Mouse (Mus musculus) mature B cell (primary cell): ENCODE results near the gene Zfp85.
"Not testable (repeated sequence)": the region's sequence is repeated elsewhere in the genome, so short reads cannot be mapped to it uniquely, and the experiment has no call there.

Source experiments
- in situ Hi-C: fragments of 300-500 bp; cut with MboI; formaldehyde crosslinking; loops from 2 replicates; pipeline ENCODE4 v1.14.3; 2019

Gene Zfp85

GRCm38 (mm10) chr13:67754333-67755306, at the start of gene Zfp85:
Zfp85 (minus strand) TSS chr13:67755228.
- in situ Hi-C loops = no loop called here

DNA sequence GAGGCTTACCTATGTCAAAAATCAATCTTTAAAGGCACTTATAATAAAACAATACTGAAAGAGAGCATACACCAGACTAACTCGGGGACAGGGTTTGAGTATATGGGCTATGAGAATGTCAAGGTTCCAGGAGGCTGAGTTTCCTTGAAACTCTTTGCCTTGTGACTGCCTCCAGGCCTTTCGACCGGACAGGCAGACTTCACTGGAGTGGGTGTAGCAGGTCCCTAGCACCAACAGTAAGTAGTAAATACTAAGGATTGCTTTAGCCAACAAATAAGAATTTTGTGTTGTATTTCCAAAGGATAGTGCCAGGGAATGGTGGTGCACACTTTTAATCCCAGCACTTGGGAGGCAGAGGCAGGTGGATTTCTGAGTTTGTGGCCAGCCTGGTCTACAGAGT, 44.1 kb upstream of the Zfp85 start:
- in situ Hi-C loops = not testable (repeated sequence)

GRCm38 (mm10) chr13:67798618-67799017, 43.6 kb upstream of the Zfp85 start:
- in situ Hi-C loops = no loop called here

- in situ Hi-C loops = no loop called here
Measured at GRCm38 (mm10) chr13:67791921-67792455, 37.0 kb upstream of the Zfp85 start.

GRCm38 (mm10) chr13:67779265-67780221, 24.5 kb upstream of the Zfp85 start, which contains the start of gene Zfp493:
Zfp493 (plus strand) TSS chr13:67779693.
- in situ Hi-C loops = no loop called here

- in situ Hi-C loops = no loop called here
Measured at GRCm38 (mm10) chr13:67763031-67763768, 8.2 kb upstream of the Zfp85 start.

GRCm38 (mm10) chr13:67759966-67760365, 4.9 kb upstream of the Zfp85 start:
- in situ Hi-C loops = no loop called here

- in situ Hi-C loops = no loop called here
Measured at GRCm38 (mm10) chr13:67755761-67756160, 733 bp upstream of the Zfp85 start.

- in situ Hi-C loops = no loop called here
Measured at GRCm38 (mm10) chr13:67743896-67744295, 11.1 kb downstream of the Zfp85 start.

DNA sequence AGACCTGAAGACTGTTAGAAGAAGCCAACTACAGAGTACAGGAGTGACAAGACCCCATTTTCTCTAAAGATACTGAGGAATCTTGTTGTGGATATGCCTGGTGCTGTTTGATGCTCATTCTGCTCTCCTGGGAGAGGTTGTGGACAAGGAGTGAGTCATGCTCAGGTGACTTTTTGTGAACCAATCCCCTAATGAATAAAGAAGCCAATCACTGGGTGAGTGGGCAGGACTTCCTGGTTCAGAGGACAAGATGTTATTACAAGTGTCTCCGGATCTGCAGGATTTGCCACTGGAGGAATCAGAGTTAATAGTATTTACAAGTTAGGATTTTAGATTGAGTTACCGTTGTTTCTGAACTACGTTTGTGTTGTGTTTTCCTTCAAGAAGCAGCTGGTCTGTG, 12.1 kb downstream of the Zfp85 start:
- in situ Hi-C loops = no loop called here

DNA sequence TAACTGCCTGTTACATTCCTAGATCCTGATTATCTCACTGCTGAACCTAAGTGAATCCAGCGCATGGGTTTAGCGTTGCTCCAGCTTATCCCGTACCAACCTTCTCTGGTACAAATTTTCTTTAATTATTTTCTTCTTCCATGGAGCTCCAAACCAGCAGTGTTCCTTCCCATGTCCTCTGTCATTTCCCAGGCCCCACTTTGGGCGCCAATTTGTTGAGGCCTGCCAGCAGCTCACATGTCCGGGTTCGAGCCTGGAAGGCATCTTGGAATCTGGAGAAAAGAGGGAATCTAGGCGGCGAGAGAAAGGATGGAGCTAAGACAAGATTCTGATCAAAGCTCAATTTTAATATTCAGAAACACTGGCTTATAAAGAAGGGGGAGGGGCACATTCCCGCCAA, 20.6 kb downstream of the Zfp85 start:
- in situ Hi-C loops = not testable (repeated sequence)

DNA sequence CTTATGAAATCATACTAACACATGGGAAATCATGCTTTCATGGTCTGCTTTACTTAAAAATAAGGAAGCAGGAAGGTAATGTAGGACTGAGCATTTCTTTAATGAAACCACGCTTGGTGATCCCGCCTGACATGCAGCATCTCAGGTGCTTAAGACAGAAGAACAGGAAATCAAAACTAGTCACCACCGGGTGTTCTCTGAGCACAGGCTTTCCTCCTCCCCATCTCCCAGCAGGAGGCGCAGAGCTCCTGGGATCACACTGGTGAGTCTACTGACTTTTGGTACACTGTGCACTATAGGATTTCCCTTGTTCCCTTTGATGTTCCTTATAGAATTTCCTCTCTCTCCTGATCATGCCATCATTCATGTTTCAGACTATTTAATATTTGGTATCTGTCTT, 25.6 kb downstream of the Zfp85 start:
- in situ Hi-C loops = not testable (repeated sequence)

DNA sequence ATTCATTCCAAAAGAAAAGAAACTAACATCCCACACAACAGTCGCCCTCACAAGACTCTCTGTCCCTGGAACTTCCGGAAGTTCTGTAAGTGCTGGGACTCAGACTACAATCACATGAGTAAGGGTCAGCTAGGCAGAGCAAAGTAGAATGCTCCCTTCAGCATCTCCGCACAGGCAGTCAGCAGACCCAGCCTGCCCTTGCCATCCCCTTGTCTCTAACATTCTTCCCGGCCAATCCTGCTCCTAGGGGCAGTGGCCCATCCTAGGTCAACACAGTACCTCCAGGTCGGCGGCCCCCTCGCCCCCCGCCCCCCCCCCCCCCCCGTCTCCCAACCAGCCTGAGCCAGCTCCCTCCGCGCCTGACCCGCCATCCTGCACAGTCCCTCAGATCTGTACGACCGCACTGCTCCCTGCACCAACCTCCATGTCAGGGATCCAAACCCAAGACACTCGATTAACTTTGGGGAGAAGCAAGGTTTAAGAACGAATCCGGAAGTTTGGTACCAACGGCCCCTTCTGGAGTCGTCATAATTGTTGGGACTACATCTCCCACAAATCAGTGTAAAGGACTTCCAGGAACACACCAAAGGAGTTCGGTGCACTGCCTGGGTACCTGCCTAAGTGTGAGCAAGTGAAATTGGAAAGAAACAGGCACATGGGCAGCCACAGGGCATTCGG, 26.2 kb downstream of the Zfp85 start, which contains the start of gene Zfp65:
Gene Zfp65 (minus strand): TSS at position 533 of the 678 bp plus-strand sequence.
- in situ Hi-C loops = no loop called here

GRCm38 (mm10) chr13:67728106-67728505, 26.9 kb downstream of the Zfp85 start:
- in situ Hi-C loops = no loop called here

- in situ Hi-C loops = not testable (repeated sequence)
Measured at GRCm38 (mm10) chr13:67725331-67725730, 29.7 kb downstream of the Zfp85 start.

GRCm38 (mm10) chr13:67723848-67724479, 31.1 kb downstream of the Zfp85 start:
- in situ Hi-C loops = no loop called here
